Mouse (Mus musculus) adrenal gland, adult 8-10 months (tissue): Measurements from ENCODE around the gene Col4a3. TPM values are rescaled to one million over a fixed set of nuclear protein-coding genes. Genes with fewer than 3 reads are reported as not detected.
A peak's percentile ranks its signal among the peaks of the same experiment; 100 is the strongest.

Source experiments
- DNase-seq: peaks from one replicate; pipeline ENCODE4 v3.0.0; 2022
- total RNA-seq, 4 experiments: library from RNA; stranded (reverse); gene quantifications; 2 replicates each; pipeline ENCODE4 v1.2.4; 2022

Col4a3 gene
- total RNA-seq, 4 experiments from 2014 or later, result 2.0 to 3.9 (median 2.8) TPM

- DNase-seq, result no peak
Measured at GRCm38 (mm10) chr1:82686866-82687265, 100.1 kb downstream of the Col4a3 start.

- no peak for DNase-seq
Measured at GRCm38 (mm10) chr1:82687931-82688330, 101.2 kb downstream of the Col4a3 start.

GRCm38 (mm10) chr1:82695915-82696314, 109.2 kb downstream of the Col4a3 start:
- DNase-seq, result no peak

- DNase-seq, result no peak
Measured at GRCm38 (mm10) chr1:82717816-82718512, 131.2 kb downstream of the Col4a3 start.

GRCm38 (mm10) chr1:82724339-82725025, 137.8 kb downstream of the Col4a3 start, which contains the start of gene Mff:
TSS of gene Mff (plus strand) at chr1:82724890.
- peak; percentile 91 for DNase-seq

GRCm38 (mm10) chr1:82725026-82725874, 138.5 kb downstream of the Col4a3 start:
- DNase-seq, result peak; percentile 5

GRCm38 (mm10) chr1:82725875-82726185, 139.1 kb downstream of the Col4a3 start:
- no peak for DNase-seq

GRCm38 (mm10) chr1:82726482-82726881, 139.8 kb downstream of the Col4a3 start:
- DNase-seq, result no peak

- no peak for DNase-seq
Measured at GRCm38 (mm10) chr1:82733357-82733756, 146.6 kb downstream of the Col4a3 start.

GRCm38 (mm10) chr1:82738066-82738465, 151.3 kb downstream of the Col4a3 start:
- no peak for DNase-seq

- no peak for DNase-seq
Measured at GRCm38 (mm10) chr1:82741539-82741938, 154.8 kb downstream of the Col4a3 start.

GRCm38 (mm10) chr1:82743962-82744361, 157.2 kb downstream of the Col4a3 start:
- peak; percentile 9 for DNase-seq

GRCm38 (mm10) chr1:82746408-82746807, 159.7 kb downstream of the Col4a3 start:
- no peak for DNase-seq

- no peak for DNase-seq
Measured at GRCm38 (mm10) chr1:82747714-82748452, 161.2 kb downstream of the Col4a3 start.

GRCm38 (mm10) chr1:82759520-82759919, 172.8 kb downstream of the Col4a3 start:
- DNase-seq, result no peak

- DNase-seq, result no peak
Measured at GRCm38 (mm10) chr1:82761454-82762169, 174.9 kb downstream of the Col4a3 start.

- DNase-seq, result no peak
Measured at GRCm38 (mm10) chr1:82762274-82762673, 175.6 kb downstream of the Col4a3 start.

GRCm38 (mm10) chr1:82766227-82766626, 179.5 kb downstream of the Col4a3 start:
- DNase-seq, result no peak

GRCm38 (mm10) chr1:82766641-82767040, 179.9 kb downstream of the Col4a3 start:
- DNase-seq, result no peak

GRCm38 (mm10) chr1:82768269-82768668, 181.5 kb downstream of the Col4a3 start, which contains the start of gene Tm4sf20:
TSS of gene Tm4sf20 (minus strand) at chr1:82768461.
- no peak for DNase-seq

GRCm38 (mm10) chr1:82771022-82771586, 184.4 kb downstream of the Col4a3 start, which contains the start of gene Gm47791:
TSS of gene Gm47791 (minus strand) at chr1:82771243.
- DNase-seq, result no peak
